Comparison of ENCODE assay signal across 27 mouse cellular contexts in genomic region chr15:94655811-94656323, GRCm38 (mm10). TPM values are rescaled to one million over a fixed set of nuclear protein-coding genes. Genes with fewer than 3 reads are reported as not detected.
DNase-seq lines count a peak whose midpoint lies in the region; ATAC-seq and TF ChIP-seq lines count a peak whose summit lies in the region.
"Had no signal": no experiment of that assay in that cellular context is flagged by ENCODE, and none has a peak within 500 bp of the region (broad histone marks: within the 10 kb centered on the region; RNA-seq: fewer than 3 reads in every experiment).

No protein-coding gene starts in this region.

- no peak overlapping the region for H3K4me3 ChIP-seq in cerebellum, adult 2 months (replicated peaks; ENCODE audit: insufficient read depth, low read depth, low read length)
- H3K4me3 ChIP-seq in heart, adult 2 months: no peak overlapping the region
- no peak overlapping the region for H3K4me3 ChIP-seq in forebrain, embryonic 15.5 days
- H3K4me3 ChIP-seq: embryonic facial prominence, embryonic 15.5 days; kidney, embryonic 15.5 days; limb, embryonic 12.5 days; midbrain, embryonic 15.5 days; neural tube, embryonic 12.5 days had no signal

- intact Hi-C loops in heart, adult 2 months (cut with DNase I): no loop called here
- intact Hi-C loops in heart, postnatal 25 days (cut with DNase I): no loop called here

- TF ChIP-seq EP300 in heart, adult 2 months (IDR thresholded peaks at IDR 0.05; ENCODE audit: insufficient read depth, low read depth, low read length): no peak

- H3K9ac ChIP-seq in heart, adult 2 months (ENCODE audit: low read depth, low read length): no peak overlapping the region
- H3K9ac ChIP-seq in forebrain, embryonic 15.5 days (replicated peaks): no peak overlapping the region
- H3K9ac ChIP-seq: embryonic facial prominence, embryonic 15.5 days; kidney, embryonic 15.5 days; limb, embryonic 12.5 days; liver, postnatal 0 days; midbrain, embryonic 15.5 days; neural tube, embryonic 12.5 days had no signal

- no peak for TF ChIP-seq CTCF in cerebellum, adult 2 months (IDR thresholded peaks at IDR 0.05; ENCODE audit: borderline replicate concordance, insufficient read depth, low read depth, low read length)
- TF ChIP-seq CTCF in heart, adult 2 months (IDR thresholded peaks at IDR 0.05): no peak

- H3K79me2 ChIP-seq in heart, adult 2 months (replicated peaks; ENCODE audit: control insufficient read depth, insufficient read depth, low read length): no peaks in the 10 kb centered on the region

- H3K27ac ChIP-seq in cerebellum, adult 2 months (ENCODE audit: insufficient read depth, low read length): no peak overlapping the region
- peak overlapping the region; percentile 41; the same call in 1 of the 2 replicates for H3K27ac ChIP-seq in heart, adult 2 months
- no peak overlapping the region for H3K27ac ChIP-seq in forebrain, embryonic 15.5 days (replicated peaks)
- H3K27ac ChIP-seq: embryonic facial prominence, embryonic 15.5 days; hindbrain, postnatal 0 days; kidney, embryonic 15.5 days; limb, embryonic 12.5 days; midbrain, embryonic 15.5 days; neural tube, embryonic 12.5 days had no signal

- no peaks in the 10 kb centered on the region for H3K9me3 ChIP-seq in forebrain, embryonic 15.5 days
- H3K9me3 ChIP-seq: embryonic facial prominence, embryonic 15.5 days; kidney, embryonic 15.5 days; limb, embryonic 12.5 days; midbrain, embryonic 15.5 days; neural tube, embryonic 12.5 days had no signal

- ATAC-seq in forebrain, embryonic 15.5 days (replicated peaks): no peak
- ATAC-seq: activated CD4-positive, CD25-positive, alpha-beta regulatory T cell, adult 4 months; forebrain, embryonic 14.5 days; hindbrain, postnatal 0 days; liver, postnatal 0 days; midbrain, embryonic 15.5 days had no signal

- DNase-seq in cerebellum, adult 2 months: peak; percentile 38 to 57
- DNase-seq in cerebellum, adult 18-20 months: no peak
- peak in 1 of 2 experiments; percentile 23 for DNase-seq in heart, adult 2 months
- no peak for DNase-seq in heart, postnatal 25 days (ENCODE audit: low spot score)
- peak; percentile 11 for DNase-seq in lung, postnatal 25 days (ENCODE audit: low spot score)
- DNase-seq in lung, postnatal 4 days: no peak
- DNase-seq in kidney, postnatal 10 days: no peak
- DNase-seq: adrenal gland, adult 8-10 months; cerebellum, adult 9-11 months; kidney, adult 11 months; kidney, postnatal 4 days; liver, postnatal 0 days; retina, postnatal 1 day; right cerebral cortex, postnatal 25 days had no signal

- 51% methylated on average over 13 of the region's 13 CpGs for WGBS in cerebellum, adult 2 months
- WGBS in heart, adult 2 months: 61% methylated on average over 13 of the region's 13 CpGs
- WGBS in forebrain, embryonic 15.5 days: 90% methylated on average over 13 of the region's 13 CpGs

- H3K4me2 ChIP-seq in forebrain, embryonic 15.5 days (replicated peaks): no peak overlapping the region
- H3K4me2 ChIP-seq: embryonic facial prominence, embryonic 15.5 days; kidney, embryonic 15.5 days; limb, embryonic 12.5 days; liver, embryonic 11.5 days; midbrain, embryonic 15.5 days; neural tube, embryonic 12.5 days had no signal

- no peaks in the 10 kb centered on the region for H3K27me3 ChIP-seq in cerebellum, adult 2 months (ENCODE audit: control insufficient read depth, insufficient read depth, low read length)
- H3K27me3 ChIP-seq in heart, adult 2 months (ENCODE audit: control insufficient read depth, insufficient read depth, low read length): no peaks in the 10 kb centered on the region
- H3K27me3 ChIP-seq in forebrain, embryonic 15.5 days: 0 out of 2 replicates have a peak, but pooled peaks cover 6% of the 10 kb centered on the region
- H3K27me3 ChIP-seq: embryonic facial prominence, embryonic 15.5 days; kidney, embryonic 15.5 days; limb, embryonic 12.5 days; midbrain, embryonic 15.5 days; neural tube, embryonic 12.5 days had no signal

- H3K4me1 ChIP-seq in cerebellum, adult 2 months (ENCODE audit: control insufficient read depth, insufficient read depth, low read length): peaks cover 8% of the 10 kb centered on the region
- no peaks in the 10 kb centered on the region for H3K4me1 ChIP-seq in heart, adult 2 months (ENCODE audit: control insufficient read depth, insufficient read depth, low read length)
- H3K4me1 ChIP-seq in forebrain, embryonic 15.5 days: peaks cover 37% of the 10 kb centered on the region

- no peak for TF ChIP-seq POLR2A in cerebellum, adult 2 months (IDR thresholded peaks at IDR 0.05; ENCODE audit: borderline replicate concordance, insufficient read depth, low read length)
- no peak for TF ChIP-seq POLR2A in heart, adult 2 months (IDR thresholded peaks at IDR 0.05; ENCODE audit: insufficient read depth, low read depth, low read length)

- no peaks in the 10 kb centered on the region for H3K36me3 ChIP-seq in heart, adult 2 months (ENCODE audit: control insufficient read depth, insufficient read depth, low read length)
- no peaks in the 10 kb centered on the region for H3K36me3 ChIP-seq in forebrain, embryonic 15.5 days
- H3K36me3 ChIP-seq: embryonic facial prominence, embryonic 15.5 days; kidney, embryonic 15.5 days; limb, embryonic 12.5 days; midbrain, embryonic 15.5 days; neural tube, embryonic 12.5 days had no signal

RNA-seq across cellular contexts. Expression of gene Tmem117, which starts 26.8 kb away (rescaled TPM):
- polyA plus RNA-seq in cerebellum, adult 2 months (2012; rRNA removed): 9.1 and 9.3 TPM in 2 replicates
- total RNA-seq in heart, adult 2 months (2021): 10 to 100 TPM; 12.5 to 12.6 TPM
- polyA plus RNA-seq in heart, adult 2 months (2012; rRNA removed): 3.0 and 7.4 TPM in 2 replicates
- total RNA-seq in heart, postnatal 25 days (2021): 10 to 100 TPM; 13.4 to 17.2 TPM
- polyA plus RNA-seq in forebrain, embryonic 15.5 days (2015; fragmentation: Nextera tagmentation; extraction: Ambion mirVana): 2.9 and 4.5 TPM in 2 replicates
- total RNA-seq: common myeloid progenitor, adult 5-6 weeks; megakaryocyte, adult 5-6 weeks had no signal
- polyA plus RNA-seq: liver, postnatal 0 days; spleen, adult 2 months had no signal

Comparison
In these comparisons a context has a peak if more than half of its experiments do, and no peak if none do; other contexts are left out.
1. DNase-seq: peak in cerebellum, adult 2 months (2 of 2) and lung, postnatal 25 days (single experiment); none in cerebellum, adult 18-20 months (0 of 2), heart, postnatal 25 days (single experiment), lung, postnatal 4 days (0 of 2) and kidney, postnatal 10 days (single experiment).